Mouse (Mus musculus): ENCODE results near the gene Scarf2. TPM values are rescaled to one million over a fixed set of nuclear protein-coding genes. Genes with fewer than 3 reads are reported as not detected.

The Scarf2 gene
- total and polyA plus RNA-seq, 3 experiments = 0.62 to 1.2 TPM; not detected in 1

DNA sequence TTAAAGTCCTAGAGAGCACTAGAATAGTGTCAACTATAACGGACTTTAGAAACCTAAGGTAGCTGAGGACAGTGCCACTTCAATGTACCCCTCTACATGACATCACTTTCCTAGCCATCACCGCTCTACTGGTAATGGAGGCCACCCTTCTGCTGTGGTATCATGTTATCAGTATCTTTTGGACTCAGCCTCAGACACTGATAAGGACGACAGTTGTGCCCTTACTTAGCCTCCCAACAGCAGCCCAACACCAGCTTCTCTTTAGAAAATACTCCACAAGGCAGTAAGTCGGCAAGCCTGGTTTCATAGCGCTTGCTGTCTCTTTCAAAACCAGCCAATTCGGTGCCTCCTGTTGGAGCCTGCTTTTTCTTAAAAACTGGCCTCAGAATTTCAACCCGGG is 37.5 kb downstream of the Scarf2 start:
- peak; percentile 32 for DNase-seq (ENCODE audit: low read depth, low spot score)
- Histone ChIP-seq H3K9me3 (replicated peaks; ENCODE audit: insufficient read depth, low read length) (no peaks in the 10 kb centered on the region), H3K36me3 (ENCODE audit: control insufficient read depth in 1 of 2, insufficient read depth in 2 of 2, low read length in 2 of 2) (peaks cover 0 to 9% of the 10 kb centered on the region in 2 experiments; a peak in 2 of 4 replicates), H3K4me1 (ENCODE audit: control insufficient read depth in 1 of 2, insufficient read depth in 2 of 2, low read length in 2 of 2) (peaks cover 6 to 10% of the 10 kb centered on the region in 2 experiments), H3K27me3 (ENCODE audit: control insufficient read depth in 1 of 2, insufficient read depth in 2 of 2, low read length in 2 of 2) (no peaks in the 10 kb centered on the region), H3K27ac (ENCODE audit: control insufficient read depth, low read depth, low read length) (peak overlapping the region; percentile 22; the same call in 1 of the 2 replicates), H3K79me2 (ENCODE audit: control insufficient read depth, insufficient read depth, low read length, poor library complexity) (no peaks in the 10 kb centered on the region), H3K9ac (ENCODE audit: control insufficient read depth, low read depth, low read length, poor library complexity, severe bottlenecking) (no peak overlapping the region), H3K4me3 (ENCODE audit: control insufficient read depth in 1 of 2, insufficient read depth in 1 of 2, low read depth in 2 of 2, low read length in 2 of 2) (no peak overlapping the region)
- TF ChIP-seq MYB (IDR thresholded peaks at IDR 0.05; ENCODE audit: low read depth, low read length) = peak; percentile 67
- peak; percentile 83 for TF ChIP-seq TCF12 (IDR thresholded peaks at IDR 0.05; ENCODE audit: low read depth, low read length)
- peak; percentile 60; the same call in 1 of the 2 replicates for TF ChIP-seq ETS1 (IDR thresholded peaks at IDR 0.05; ENCODE audit: low read depth, low read length)
- TF ChIP-seq MXI1 (IDR thresholded peaks at IDR 0.05; ENCODE audit: low read depth, low read length) = peak; percentile 10; the same call in 1 of the 2 replicates
- no peak for TF ChIP-seq E2F4 (IDR thresholded peaks at IDR 0.05; ENCODE audit: borderline replicate concordance, low read depth, low read length)
- peak; percentile 31; the same call in 1 of the 2 replicates for TF ChIP-seq SIN3A (IDR thresholded peaks at IDR 0.05; ENCODE audit: low read length)
- TF ChIP-seq TAL1 (IDR thresholded peaks at IDR 0.05; ENCODE audit: low read length) = no peak
- no peak for TF ChIP-seq MAX (IDR thresholded peaks at IDR 0.05; ENCODE audit: low read length)
- peak; percentile 78 for TF ChIP-seq GATA1 (IDR thresholded peaks at IDR 0.05; ENCODE audit: low read depth, low read length)
- peak; percentile 62 to 82; a peak in 3 of 4 replicates for TF ChIP-seq EP300 (IDR thresholded peaks at IDR 0.05; ENCODE audit: low read depth in 1 of 2, low read length in 2 of 2)

DNA sequence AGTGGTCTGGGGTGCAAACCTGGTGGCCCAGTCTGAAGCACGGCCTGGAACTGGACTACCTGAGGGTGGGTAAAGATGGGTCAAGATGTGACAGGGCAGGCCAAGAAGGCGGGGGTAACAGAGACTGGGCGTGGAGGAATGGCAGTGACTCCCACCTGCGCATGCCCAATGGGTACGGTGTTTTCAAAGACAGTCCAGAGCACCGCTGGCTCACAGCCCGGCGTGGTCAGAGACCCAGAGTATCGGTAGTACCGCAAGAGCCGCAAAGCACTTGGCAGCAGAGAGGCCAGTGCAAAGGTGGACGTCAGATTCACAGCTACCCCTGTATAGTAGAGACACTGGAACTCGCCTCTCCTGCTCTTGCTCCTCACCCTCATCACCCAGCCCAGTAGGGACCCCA is 38.4 kb downstream of the Scarf2 start:
- Histone ChIP-seq H3K4me3 (ENCODE audit: control insufficient read depth in 1 of 2, insufficient read depth in 1 of 2, low read depth in 2 of 2, low read length in 2 of 2) (no peak overlapping the region), H3K27ac (ENCODE audit: control insufficient read depth, low read depth, low read length) (no peak overlapping the region), H3K9ac (ENCODE audit: control insufficient read depth, low read depth, low read length, poor library complexity, severe bottlenecking) (no peak overlapping the region), H3K4me1 (ENCODE audit: control insufficient read depth in 1 of 2, insufficient read depth in 2 of 2, low read length in 2 of 2) (peaks cover 6 to 10% of the 10 kb centered on the region in 2 experiments), H3K79me2 (ENCODE audit: control insufficient read depth, insufficient read depth, low read length, poor library complexity) (no peaks in the 10 kb centered on the region), H3K36me3 (ENCODE audit: control insufficient read depth in 1 of 2, insufficient read depth in 2 of 2, low read length in 2 of 2) (peaks cover 0 to 9% of the 10 kb centered on the region in 2 experiments; a peak in 2 of 4 replicates), H3K27me3 (ENCODE audit: control insufficient read depth in 1 of 2, insufficient read depth in 2 of 2, low read length in 2 of 2) (no peaks in the 10 kb centered on the region), H3K9me3 (replicated peaks; ENCODE audit: insufficient read depth, low read length) (no peaks in the 10 kb centered on the region)
- TF ChIP-seq NELFE (IDR thresholded peaks at IDR 0.05; ENCODE audit: low read depth, low read length) (no peak), USF1 (IDR thresholded peaks at IDR 0.05; ENCODE audit: low read depth, low read length) (no peak), NRF1 (IDR thresholded peaks at IDR 0.05; ENCODE audit: insufficient read depth, low read depth, low read length, poor library complexity, severe bottlenecking) (no peak), POLR2AphosphoS5 (IDR thresholded peaks at IDR 0.05; ENCODE audit: borderline replicate concordance, low read depth, low read length) (no peak), BHLHE40 (IDR thresholded peaks at IDR 0.05; ENCODE audit: borderline replicate concordance, low read depth, low read length) (no peak)
- DNase-seq (ENCODE audit: low read depth, low spot score) = no peak
